Mouse (Mus musculus) spleen, adult 2 months (tissue): ENCODE results near the gene Gm2007. TPM values are rescaled to one million over a fixed set of nuclear protein-coding genes. Genes with fewer than 3 reads are reported as not detected.
"Not testable (repeated sequence)": the region's sequence is repeated elsewhere in the genome, so short reads cannot be mapped to it uniquely, and the experiment has no call there.

ENCODE experiments used
- DNase-seq, 2 experiments: peaks; one replicate each; pipeline versions ENCODE4 v3.0.0 to v3.0.0-alpha.2; 2012 to 2021; ENCODE audit warnings: low spot score in 2 of 2, low read depth in 1 of 2
- H3K27ac ChIP-seq: fragments of 200-500 bp; 2 replicates; pipeline ENCODE4 v1.5.1; 2012; ENCODE audit warnings: low read length, inconsistent platforms; ENCODE audit not compliant: insufficient read depth
- H3K27me3 ChIP-seq: fragments of 200-500 bp; 2 replicates; pipeline ENCODE4 v1.6.1; 2012; ENCODE audit warnings: mild to moderate bottlenecking, moderate library complexity, low read length, inconsistent platforms; ENCODE audit not compliant: control insufficient read depth, insufficient read depth
- H3K36me3 ChIP-seq: fragments of 200-500 bp; 2 replicates; pipeline ENCODE4 v1.6.1; 2012; ENCODE audit warnings: mild to moderate bottlenecking, low read length, inconsistent platforms; ENCODE audit not compliant: control insufficient read depth, insufficient read depth
- H3K4me1 ChIP-seq: fragments of 200-500 bp; 2 replicates; pipeline ENCODE4 v1.6.1; 2011; ENCODE audit warnings: inconsistent platforms; ENCODE audit not compliant: control insufficient read depth, insufficient read depth, insufficient read length
- H3K4me3 ChIP-seq: fragments of 200-500 bp; 2 replicates; pipeline ENCODE4 v1.5.1; 2011; ENCODE audit warnings: mild to moderate bottlenecking, inconsistent platforms; ENCODE audit not compliant: insufficient read depth, insufficient read length; ENCODE audit errors: extremely low read depth
- WGBS: fragments of 180-500 bp; shearing (Covaris S2); methylation state at CpG from one replicate; pipeline ENCODE4 v1.1.7; 2018; 5-methylcytosine and 5-hydroxymethylcytosine counted together
- polyA plus RNA-seq: library from polyadenylated mRNA; depleted of rRNA; stranded (reverse); fragments of >200 nt; gene quantifications from 2 replicates; pipeline ENCODE4 v1.2.3, GENCODE M21; 2012; rRNA removed

Gene Gm2007
- not detected in 2 replicates for polyA plus RNA-seq

DNA sequence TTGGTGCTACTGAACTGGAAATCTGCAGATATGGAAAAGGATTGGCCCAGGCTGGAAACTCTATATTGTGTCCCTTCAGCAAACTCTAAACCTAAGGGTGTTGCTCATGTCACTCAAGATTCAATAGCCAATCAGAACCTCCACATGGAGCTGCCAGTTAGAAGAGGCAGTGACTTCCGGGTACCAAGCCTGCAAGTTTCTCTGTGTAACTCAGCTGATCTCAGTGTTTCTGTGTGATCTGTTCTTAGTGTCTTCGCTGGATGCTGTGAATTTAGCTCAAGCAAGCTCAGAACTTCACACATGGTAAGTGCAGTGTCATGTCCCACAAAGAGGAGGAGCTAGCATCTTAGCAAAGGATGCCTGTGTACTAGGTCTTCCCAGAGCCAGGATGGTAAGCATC lies at the start of gene Gm2007:
Gene Gm2007, plus strand, starts transcription at position 301 of the 400 bp plus-strand sequence.
- H3K36me3 ChIP-seq, H3K27ac ChIP-seq, H3K27me3 ChIP-seq, H3K4me1 ChIP-seq, DNase-seq, H3K4me3 ChIP-seq: not testable (repeated sequence)
- no CpG with 5 or more reads among the region's 2 CpGs for WGBS

DNA sequence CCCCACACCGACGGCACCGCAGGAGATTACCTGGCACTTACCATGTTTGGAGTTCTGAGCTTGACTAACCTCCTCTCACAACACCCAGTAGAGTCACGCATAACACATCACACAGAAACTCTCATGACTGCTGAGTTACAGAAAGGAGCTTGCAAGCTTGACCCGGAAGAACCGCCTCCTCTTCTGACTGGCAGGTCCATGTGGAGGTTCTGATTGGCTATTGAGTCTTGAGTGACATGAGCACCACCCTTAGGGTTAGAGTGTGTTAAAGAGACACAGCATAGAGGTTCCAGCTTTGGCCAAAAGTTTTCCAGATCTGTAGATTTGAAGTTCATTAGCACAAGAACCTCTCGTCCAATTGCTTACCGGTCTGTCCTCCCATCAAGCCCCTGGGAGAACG lies 37.8 kb upstream of the Gm2007 start, which contains the start of gene Zfp969:
Gene Zfp969, minus strand, starts transcription at position 101 of the 400 bp plus-strand sequence.
- H3K4me1 ChIP-seq, DNase-seq, H3K4me3 ChIP-seq, H3K27ac ChIP-seq, H3K36me3 ChIP-seq, H3K27me3 ChIP-seq: not testable (repeated sequence)
- no CpG with 5 or more reads among the region's 9 CpGs for WGBS

- not testable (repeated sequence) for H3K4me1 ChIP-seq, H3K27ac ChIP-seq, H3K4me3 ChIP-seq, DNase-seq, H3K36me3 ChIP-seq, H3K27me3 ChIP-seq
- WGBS: no CpG with 5 or more reads among the region's 6 CpGs
Measured at GRCm38 (mm10) chr2:175800993-175801392, 59.7 kb downstream of the Gm2007 start, which contains the start of gene Gm14288. Gene Gm14288, minus strand, starts transcription at chr2:175801093.

Other genes with a start within 250 kb of the Gm2007 start
- not detected in 2 replicates for gene Gm11007, start 97.6 kb upstream of the Gm2007 start, polyA plus RNA-seq
- not detected in 2 replicates for gene Zfp969, start 37.9 kb upstream of the Gm2007 start, polyA plus RNA-seq
- gene Gm14288, start 59.6 kb downstream of the Gm2007 start, polyA plus RNA-seq: 0.19 and 0.95 TPM in 2 replicates
- 0.41 TPM in 1 of 2 replicates, not detected in the other for gene Gm6710, start 127.7 kb downstream of the Gm2007 start, polyA plus RNA-seq
- 0.08 and 0.27 TPM in 2 replicates for gene Zfp966, start 189.6 kb downstream of the Gm2007 start, polyA plus RNA-seq
- gene Gm2026, start 223.8 kb downstream of the Gm2007 start, polyA plus RNA-seq: 0.14 and 0.15 TPM in 2 replicates